10 mouse cellular contexts compared by ENCODE assay signal in genomic region chr11:70334477-70334876, GRCm38 (mm10). TPM values are rescaled to one million over a fixed set of nuclear protein-coding genes. Genes with fewer than 3 reads are reported as not detected.
DNase-seq lines count a peak whose midpoint lies in the region; ATAC-seq and TF ChIP-seq lines count a peak whose summit lies in the region.
"Had no signal": no experiment of that assay in that cellular context is flagged by ENCODE, and none has a peak within 500 bp of the region (broad histone marks: within the 10 kb centered on the region; RNA-seq: fewer than 3 reads in every experiment).

No protein-coding gene starts in this region.

- no peak overlapping the region for H3K4me3 ChIP-seq in midbrain, postnatal 0 days (ENCODE audit: low read depth, low read length)
- H3K4me3 ChIP-seq in thymus, adult 2 months (ENCODE audit: control insufficient read depth, insufficient read depth, low read length), result no peak overlapping the region
- H3K4me3 ChIP-seq: erythroblast, embryonic 14.5 days; neural tube, embryonic 13.5 days had no signal

- no peaks in the 10 kb centered on the region for H3K36me3 ChIP-seq in midbrain, postnatal 0 days (ENCODE audit: insufficient read depth, low read length)
- H3K36me3 ChIP-seq in thymus, adult 2 months (ENCODE audit: control insufficient read depth, insufficient read depth, low read length), result no peaks in the 10 kb centered on the region
- H3K36me3 ChIP-seq: neural tube, embryonic 13.5 days had no signal

- no peaks in the 10 kb centered on the region for H3K9me3 ChIP-seq in midbrain, postnatal 0 days (ENCODE audit: low read length)
- H3K9me3 ChIP-seq: neural tube, embryonic 13.5 days had no signal

- intact Hi-C loops in heart, postnatal 10 days (cut with DNase I), result loop anchor here (1.0 kb wide), 1 partner anchor 87 kb away; no protein-coding TSS in a partner anchor

- no peak for ATAC-seq in midbrain, postnatal 0 days (ENCODE audit: low FRiP score)

- TF ChIP-seq CTCF in midbrain, postnatal 0 days (IDR thresholded peaks at IDR 0.05), result peak; percentile 81
- TF ChIP-seq CTCF in thymus, adult 2 months (IDR thresholded peaks at IDR 0.05; ENCODE audit: borderline replicate concordance, control insufficient read depth, extremely low read depth, insufficient read depth, low read length, poor library complexity), result no peak

- 31% methylated on average over 4 of the region's 4 CpGs for WGBS in midbrain, postnatal 0 days
- WGBS in thymus, adult 2 months, result 29% methylated on average over 4 of the region's 4 CpGs

- no peak overlapping the region for H3K4me2 ChIP-seq in midbrain, postnatal 0 days (ENCODE audit: low read depth, low read length, poor library complexity, severe bottlenecking)
- H3K4me2 ChIP-seq: neural tube, embryonic 13.5 days had no signal

- TF ChIP-seq POLR2A in thymus, adult 2 months (IDR thresholded peaks at IDR 0.05; ENCODE audit: control insufficient read depth, extremely low read depth, insufficient read depth, low read length, poor library complexity), result no peak

- no peak overlapping the region for H3K9ac ChIP-seq in midbrain, postnatal 0 days (replicated peaks; ENCODE audit: low read length, poor library complexity, severe bottlenecking)
- H3K9ac ChIP-seq: neural tube, embryonic 13.5 days had no signal

- H3K27ac ChIP-seq in midbrain, postnatal 0 days (ENCODE audit: low read depth, low read length), result no peak overlapping the region
- H3K27ac ChIP-seq in thymus, adult 2 months (ENCODE audit: control insufficient read depth, insufficient read depth, low read length), result no peak overlapping the region
- H3K27ac ChIP-seq: neural tube, embryonic 13.5 days had no signal

- H3K4me1 ChIP-seq in midbrain, postnatal 0 days (ENCODE audit: insufficient read depth, low read length), result no peaks in the 10 kb centered on the region
- no peaks in the 10 kb centered on the region for H3K4me1 ChIP-seq in thymus, adult 2 months (replicated peaks; ENCODE audit: control insufficient read depth, insufficient read depth, low read length)
- H3K4me1 ChIP-seq: neural tube, embryonic 13.5 days had no signal

- DNase-seq in heart, postnatal 10 days, result peak; percentile 62 to 82
- no peak for DNase-seq in heart, adult 9 months (ENCODE audit: low spot score in 2 of 2)
- DNase-seq in ES-CJ7 (ENCODE audit: low read depth, low spot score), result peak; percentile 64
- peak; percentile 50 for DNase-seq in c-Kit-positive CD71-negative TER-119-negative erythroid progenitor cells, embryonic 14.5 days (ENCODE audit: low read depth)
- DNase-seq in frontal cortex, postnatal 36 days (ENCODE audit: low spot score in 2 of 2), result peak; percentile 54 to 68
- peak; percentile 40 to 73 for DNase-seq in left cerebral cortex, adult 18-20 months (ENCODE audit: low spot score in 2 of 2)
- peak; percentile 69 for DNase-seq in midbrain, postnatal 0 days (ENCODE audit: low spot score)
- DNase-seq in thymus, adult 2 months, result peak; percentile 70

- no peaks in the 10 kb centered on the region for H3K27me3 ChIP-seq in midbrain, postnatal 0 days (ENCODE audit: insufficient read depth, low read length)
- H3K27me3 ChIP-seq in thymus, adult 2 months (ENCODE audit: control insufficient read depth, insufficient read depth, low read length), result no peaks in the 10 kb centered on the region
- H3K27me3 ChIP-seq: neural tube, embryonic 13.5 days had no signal

RNA-seq across cellular contexts. Expression of gene Alox12e, which starts 12.0 kb away (rescaled TPM):
- total RNA-seq in heart, postnatal 10 days (2021), result not detected
- under 1 TPM; 0.19 to 0.40 TPM for total RNA-seq in left cerebral cortex, adult 18-20 months (2021)
- total RNA-seq in midbrain, postnatal 0 days (2014; rRNA removed), result 0.05 TPM in 1 of 2 replicates, not detected in the other
- polyA plus RNA-seq in midbrain, postnatal 0 days (2015; fragmentation: Nextera tagmentation; extraction: Ambion mirVana), result 0.16 and 0.31 TPM in 2 replicates
- 38.5 and 44.2 TPM in 2 replicates for polyA plus RNA-seq in thymus, adult 2 months (2012; rRNA removed)
- polyA plus RNA-seq: erythroblast, embryonic 14.5 days; neural tube, embryonic 13.5 days had no signal

RNA-seq across cellular contexts. Expression of gene Alox15, which starts 17.4 kb away (rescaled TPM):
- total RNA-seq in heart, postnatal 10 days (2021), result 1 to 10 TPM in 1 of 2 experiments, under 1 TPM in 1; 0.34 to 3.2 TPM
- total RNA-seq in left cerebral cortex, adult 18-20 months (2021), result not detected
- total RNA-seq in midbrain, postnatal 0 days (2014; rRNA removed), result not detected in 2 replicates
- polyA plus RNA-seq in midbrain, postnatal 0 days (2015; fragmentation: Nextera tagmentation; extraction: Ambion mirVana), result 0.16 and 0.28 TPM in 2 replicates
- polyA plus RNA-seq in thymus, adult 2 months (2012; rRNA removed), result 10.3 and 14.5 TPM in 2 replicates
- polyA plus RNA-seq: erythroblast, embryonic 14.5 days; neural tube, embryonic 13.5 days had no signal

Comparison
In these comparisons a context has a peak if more than half of its experiments do, and no peak if none do; other contexts are left out.
1. DNase-seq: peak in heart, postnatal 10 days (2 of 2), ES-CJ7 (single experiment), c-Kit-positive CD71-negative TER-119-negative erythroid progenitor cells, embryonic 14.5 days (single experiment), frontal cortex, postnatal 36 days (2 of 2), left cerebral cortex, adult 18-20 months (2 of 2), midbrain, postnatal 0 days (single experiment) and thymus, adult 2 months (single experiment); none in heart, adult 9 months (0 of 2).